Mouse (Mus musculus): ENCODE results near the gene Vdr.

DNA sequence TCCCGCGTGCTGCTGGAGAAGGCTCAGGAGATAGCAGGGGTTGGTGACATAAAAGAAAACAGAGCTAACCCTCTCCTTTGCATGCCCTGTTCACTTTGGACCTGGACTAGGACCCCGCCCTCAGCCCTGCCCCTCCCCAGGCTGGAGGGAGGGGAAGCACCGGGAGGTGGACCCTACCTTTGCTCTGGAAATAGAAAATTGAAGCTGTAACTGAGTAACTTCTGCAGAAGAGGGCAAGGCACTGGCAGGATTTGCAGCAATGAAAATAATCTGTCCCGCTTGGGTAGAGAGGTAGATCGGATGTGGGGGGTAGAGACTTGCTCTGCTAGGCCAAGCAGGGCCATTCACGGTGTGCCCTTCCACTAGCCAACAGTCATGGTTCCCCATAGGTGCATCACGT lies 32.9 kb upstream of the Vdr start:
- TF ChIP-seq CTCF (IDR thresholded peaks at IDR 0.05; ENCODE audit: extremely low read depth, insufficient read length, insufficient replicate concordance, low read depth, low read length) (no peak), POLR2A (IDR thresholded peaks at IDR 0.05; ENCODE audit: low read depth, low read length) (no peak)
